Mouse (Mus musculus): ENCODE data around the gene Rnft1.

GRCm38 (mm10) chr11:86542851-86543250, 58.4 kb downstream of the Rnft1 start:
- TF ChIP-seq CTCF (conservative IDR thresholded peaks at IDR 0.05; ENCODE audit: insufficient read depth, insufficient read length, low read depth, low read length), result no peak
- TF ChIP-seq POLR2A (IDR thresholded peaks at IDR 0.05; ENCODE audit: low read depth, low read length), result no peak

All from kidney, adult 2 months (tissue).